Mouse (Mus musculus): ENCODE data around the gene Twist1. TPM values are rescaled to one million over a fixed set of nuclear protein-coding genes. Genes with fewer than 3 reads are reported as not detected.

Gene Twist1
- polyA plus RNA-seq, 1 experiment = 1.4 TPM

DNA sequence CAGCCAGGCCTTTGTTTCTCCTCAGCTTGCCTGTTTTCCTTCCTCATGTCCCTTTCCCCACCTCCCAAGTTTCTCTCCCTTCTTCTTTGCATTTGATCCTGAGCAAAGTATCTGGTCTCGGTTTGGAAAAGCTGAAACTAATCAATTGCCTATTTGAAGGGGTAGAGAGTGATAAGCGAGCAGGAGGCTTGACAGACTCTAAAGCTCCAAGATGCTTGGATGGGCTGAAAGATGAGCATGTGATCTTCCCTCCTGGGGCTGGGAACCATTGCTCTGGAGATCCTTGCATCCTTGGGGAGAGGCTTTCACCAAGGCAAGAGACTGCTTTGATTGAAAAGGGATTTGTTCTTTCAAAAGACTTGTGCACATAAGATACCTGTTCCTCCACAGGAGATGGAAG, 7.0 kb downstream of the Twist1 start:
- no peak for TF ChIP-seq CTCF (IDR thresholded peaks at IDR 0.05; ENCODE audit: insufficient read depth, low read length)
- TF ChIP-seq POLR2A (IDR thresholded peaks at IDR 0.05; ENCODE audit: borderline replicate concordance, extremely low read depth, low read depth, low read length) = no peak
- Histone ChIP-seq H3K4me3 (replicated peaks; ENCODE audit: extremely low read depth, low read depth, low read length) (no peak overlapping the region), H3K4me1 (ENCODE audit: control insufficient read depth, insufficient read depth, low read length) (no peaks in the 10 kb centered on the region)
- no peak for DNase-seq
- 36% methylated on average over 2 of the region's 2 CpGs for WGBS

GRCm38 (mm10) chr12:33965661-33966360, 8.3 kb downstream of the Twist1 start:
- DNase-seq = no peak
- 19% methylated on average over 5 of the region's 5 CpGs for WGBS
- no peaks in the 10 kb centered on the region for H3K4me1 ChIP-seq (ENCODE audit: control insufficient read depth, insufficient read depth, low read length)
- TF ChIP-seq CTCF (IDR thresholded peaks at IDR 0.05; ENCODE audit: insufficient read depth, low read length) (no peak), POLR2A (IDR thresholded peaks at IDR 0.05; ENCODE audit: borderline replicate concordance, extremely low read depth, low read depth, low read length) (no peak)
- H3K4me3 ChIP-seq (replicated peaks; ENCODE audit: extremely low read depth, low read depth, low read length) = no peak overlapping the region

DNA sequence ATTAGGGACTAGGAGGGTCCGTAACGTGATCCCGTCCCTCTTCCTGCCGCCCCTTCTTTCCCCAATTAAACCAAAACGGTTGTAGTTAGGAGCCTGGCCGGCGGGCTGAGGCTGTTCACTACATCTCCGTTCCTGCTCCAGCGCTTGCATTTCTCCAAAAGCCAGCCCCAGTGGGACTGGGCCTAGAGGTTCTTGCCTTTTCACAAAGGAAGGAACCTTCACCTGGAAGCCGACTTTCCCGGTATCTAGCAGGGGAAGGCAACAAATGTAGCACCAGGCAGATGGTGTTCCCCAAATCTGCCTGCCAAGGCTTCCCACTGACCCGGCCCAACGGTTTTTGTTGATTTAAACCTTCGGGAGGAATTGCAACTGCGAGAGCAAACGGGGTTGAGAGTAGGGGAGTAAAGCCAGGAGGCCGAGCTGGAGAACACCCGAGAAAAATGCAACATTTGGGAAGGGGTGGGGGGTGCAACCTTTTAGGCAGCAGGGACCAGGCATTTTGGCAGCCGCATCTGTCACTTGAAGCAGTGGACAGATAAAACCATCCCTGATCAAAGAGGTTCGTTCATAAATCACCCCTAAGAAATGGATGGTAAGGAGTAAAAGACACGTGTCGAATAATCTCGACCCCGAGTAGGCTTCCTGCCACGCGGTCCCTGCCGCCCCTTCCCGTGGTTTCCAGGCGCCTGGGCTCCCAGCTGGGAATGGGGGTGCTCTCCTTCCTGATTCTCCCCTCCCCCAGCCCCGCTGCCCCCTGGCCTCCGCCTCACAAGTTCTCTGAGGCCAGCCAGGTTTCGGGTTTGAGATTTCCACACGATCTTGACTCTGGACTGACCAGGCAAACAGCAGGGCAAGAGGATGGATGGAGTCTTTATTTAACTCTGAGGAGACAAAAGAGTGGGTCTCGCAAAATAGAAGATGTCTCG, 9.3 kb downstream of the Twist1 start:
- no peak overlapping the region for H3K4me3 ChIP-seq (replicated peaks; ENCODE audit: extremely low read depth, low read depth, low read length)
- TF ChIP-seq CTCF (IDR thresholded peaks at IDR 0.05; ENCODE audit: insufficient read depth, low read length) (no peak), POLR2A (IDR thresholded peaks at IDR 0.05; ENCODE audit: borderline replicate concordance, extremely low read depth, low read depth, low read length) (no peak)
- 7% methylated on average over 35 of the region's 35 CpGs for WGBS
- no peaks in the 10 kb centered on the region for H3K4me1 ChIP-seq (ENCODE audit: control insufficient read depth, insufficient read depth, low read length)
- DNase-seq = no peak

GRCm38 (mm10) chr12:33967514-33967913, 10.0 kb downstream of the Twist1 start:
- TF ChIP-seq CTCF (IDR thresholded peaks at IDR 0.05; ENCODE audit: insufficient read depth, low read length) (no peak), POLR2A (IDR thresholded peaks at IDR 0.05; ENCODE audit: borderline replicate concordance, extremely low read depth, low read depth, low read length) (no peak)
- 5% methylated on average over 21 of the region's 21 CpGs for WGBS
- H3K4me1 ChIP-seq (ENCODE audit: control insufficient read depth, insufficient read depth, low read length) = no peaks in the 10 kb centered on the region
- DNase-seq = no peak
- H3K4me3 ChIP-seq (replicated peaks; ENCODE audit: extremely low read depth, low read depth, low read length) = no peak overlapping the region

DNA sequence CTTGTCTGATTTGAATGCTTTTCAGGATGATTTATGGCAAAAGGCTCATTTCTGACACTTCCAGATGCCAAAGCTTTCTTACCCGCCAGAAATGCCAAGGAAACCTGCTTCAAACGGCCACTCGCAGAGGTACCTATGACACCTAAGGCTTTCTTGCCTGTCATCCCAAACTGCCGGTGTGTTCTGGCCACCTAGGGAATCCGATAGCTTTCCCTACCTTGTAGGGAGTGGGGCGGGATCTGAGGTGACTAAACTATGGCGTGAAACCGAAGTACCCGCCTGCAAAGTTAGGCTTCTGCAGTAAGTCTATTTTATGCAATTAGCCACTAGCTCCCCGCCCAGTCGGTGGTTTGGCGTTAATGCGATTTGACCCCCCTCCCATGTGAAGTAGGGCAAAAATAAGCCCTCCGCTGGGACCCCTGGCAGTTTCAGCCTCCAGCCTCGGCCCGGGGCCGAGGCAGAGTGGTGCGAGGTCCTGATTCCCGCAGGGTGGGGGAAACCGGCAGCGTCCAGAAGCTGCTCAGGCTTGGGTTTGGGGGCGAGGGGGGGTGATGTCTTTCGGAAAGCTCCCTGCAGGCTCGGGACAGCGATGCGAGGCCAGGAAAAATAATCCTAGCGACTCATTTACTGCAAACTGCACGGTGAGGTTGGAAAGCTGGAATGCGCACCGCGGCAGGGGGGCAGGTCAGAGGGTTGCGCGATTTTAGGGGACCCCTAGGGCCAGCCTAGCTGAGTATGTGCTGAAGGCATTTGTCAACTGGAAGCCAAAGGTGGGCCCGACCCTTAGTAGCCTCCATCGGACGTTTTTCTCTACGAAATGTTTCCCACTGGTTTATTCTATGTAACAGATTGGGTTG, 10.8 kb downstream of the Twist1 start:
- no peaks in the 10 kb centered on the region for H3K4me1 ChIP-seq (ENCODE audit: control insufficient read depth, insufficient read depth, low read length)
- TF ChIP-seq CTCF (IDR thresholded peaks at IDR 0.05; ENCODE audit: insufficient read depth, low read length) (no peak), POLR2A (IDR thresholded peaks at IDR 0.05; ENCODE audit: borderline replicate concordance, extremely low read depth, low read depth, low read length) (no peak)
- DNase-seq = no peak
- no peak overlapping the region for H3K4me3 ChIP-seq (replicated peaks; ENCODE audit: extremely low read depth, low read depth, low read length)
- WGBS = 5% methylated on average over 37 of the region's 37 CpGs

- 18% methylated on average over 4 of the region's 4 CpGs for WGBS
- no peak overlapping the region for H3K4me3 ChIP-seq (replicated peaks; ENCODE audit: extremely low read depth, low read depth, low read length)
- no peak for DNase-seq
- no peaks in the 10 kb centered on the region for H3K4me1 ChIP-seq (ENCODE audit: control insufficient read depth, insufficient read depth, low read length)
- TF ChIP-seq POLR2A (IDR thresholded peaks at IDR 0.05; ENCODE audit: borderline replicate concordance, extremely low read depth, low read depth, low read length) (no peak), CTCF (IDR thresholded peaks at IDR 0.05; ENCODE audit: insufficient read depth, low read length) (no peak)
These were observed 11.4 kb downstream of the Twist1 start for GRCm38 (mm10) chr12:33968898-33969178.

GRCm38 (mm10) chr12:33980159-33980558, 22.7 kb downstream of the Twist1 start:
- 70% methylated on average over 4 of the region's 4 CpGs for WGBS
- no peak overlapping the region for H3K4me3 ChIP-seq (replicated peaks; ENCODE audit: extremely low read depth, low read depth, low read length)
- DNase-seq = no peak
- H3K4me1 ChIP-seq (ENCODE audit: control insufficient read depth, insufficient read depth, low read length) = no peaks in the 10 kb centered on the region
- TF ChIP-seq CTCF (IDR thresholded peaks at IDR 0.05; ENCODE audit: insufficient read depth, low read length) (no peak), POLR2A (IDR thresholded peaks at IDR 0.05; ENCODE audit: borderline replicate concordance, extremely low read depth, low read depth, low read length) (no peak)

DNA sequence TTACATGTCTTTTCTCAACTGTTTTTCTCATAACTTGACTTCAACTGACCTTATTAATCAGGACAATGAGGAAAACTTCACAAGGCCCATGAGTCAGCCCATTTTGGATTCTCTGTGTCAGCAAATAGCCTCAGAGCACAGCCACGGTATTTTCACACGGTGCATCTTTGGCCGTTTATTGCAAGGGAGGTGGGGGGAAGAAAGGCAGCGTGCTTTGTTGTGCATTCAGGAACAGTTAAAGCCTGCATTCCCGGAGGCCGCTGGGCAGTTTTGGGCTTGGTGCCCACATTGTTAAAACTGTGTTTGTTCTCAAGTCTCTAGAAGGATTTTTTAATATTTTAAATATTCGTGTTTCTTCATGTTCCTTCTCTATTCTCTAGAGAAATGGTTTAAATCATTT, 24.0 kb downstream of the Twist1 start:
- no peak for TF ChIP-seq CTCF (IDR thresholded peaks at IDR 0.05; ENCODE audit: insufficient read depth, low read length)
- no peak for TF ChIP-seq POLR2A (IDR thresholded peaks at IDR 0.05; ENCODE audit: borderline replicate concordance, extremely low read depth, low read depth, low read length)
- Histone ChIP-seq H3K4me3 (replicated peaks; ENCODE audit: extremely low read depth, low read depth, low read length) (no peak overlapping the region), H3K4me1 (ENCODE audit: control insufficient read depth, insufficient read depth, low read length) (no peaks in the 10 kb centered on the region)
- WGBS = 47% methylated on average over 7 of the region's 7 CpGs
- no peak for DNase-seq

- no peak for DNase-seq
- Histone ChIP-seq H3K4me1 (ENCODE audit: control insufficient read depth, insufficient read depth, low read length) (no peaks in the 10 kb centered on the region), H3K4me3 (replicated peaks; ENCODE audit: extremely low read depth, low read depth, low read length) (no peak overlapping the region)
- TF ChIP-seq CTCF (IDR thresholded peaks at IDR 0.05; ENCODE audit: insufficient read depth, low read length) = no peak
- no peak for TF ChIP-seq POLR2A (IDR thresholded peaks at IDR 0.05; ENCODE audit: borderline replicate concordance, extremely low read depth, low read depth, low read length)
- 74% methylated on average over 3 of the region's 3 CpGs for WGBS
These were observed 35.7 kb downstream of the Twist1 start for GRCm38 (mm10) chr12:33993127-33993526.

Other genes with a start within 250 kb of the Twist1 start
- not detected in 2 replicates for gene Ferd3l, start 29.2 kb upstream of the Twist1 start, polyA plus RNA-seq (2012; rRNA removed)